Mouse (Mus musculus): ENCODE measurements around the gene Gpr88. TPM values are rescaled to one million over a fixed set of nuclear protein-coding genes. Genes with fewer than 3 reads are reported as not detected.
A peak's percentile ranks its signal among the peaks of the same experiment; 100 is the strongest.

Gene Gpr88
- total and polyA plus RNA-seq, 2 experiments from 2014 or later, result 0.15 TPM; not detected in 1

GRCm38 (mm10) chr3:116256104-116256503, 2.8 kb upstream of the Gpr88 start:
- Histone ChIP-seq H3K4me1 (ENCODE audit: control insufficient read depth, insufficient read depth) (0 out of 2 replicates have a peak, but pooled peaks cover 10% of the 10 kb centered on the region), H3K4me2 (ENCODE audit: low read depth, low read length) (no peak overlapping the region), H3K9me3 (replicated peaks; ENCODE audit: control insufficient read depth, low read length) (no peaks in the 10 kb centered on the region), H3K4me3 (ENCODE audit: low read depth, low read length) (no peak overlapping the region), H3K27ac (ENCODE audit: low read depth) (no peak overlapping the region), H3K27me3 (ENCODE audit: control insufficient read depth, insufficient read depth, low read length) (peaks cover 33% of the 10 kb centered on the region), H3K9ac (replicated peaks; ENCODE audit: low read depth, low read length) (no peak overlapping the region), H3K36me3 (replicated peaks; ENCODE audit: control insufficient read depth, insufficient read depth, low read length) (no peaks in the 10 kb centered on the region)
- no peak for TF ChIP-seq EP300 (IDR thresholded peaks at IDR 0.05; ENCODE audit: low read depth)
- TF ChIP-seq CTCF (IDR thresholded peaks at IDR 0.05; ENCODE audit: low read depth), result no peak
- WGBS, result 48% methylated on average over 5 of the region's 5 CpGs
- no peak for DNase-seq (ENCODE audit: low spot score)
- ATAC-seq (ENCODE audit: insufficient read depth, low read depth), result no peak

GRCm38 (mm10) chr3:116252255-116253040, 855 bp downstream of the Gpr88 start:
- Histone ChIP-seq H3K9ac (replicated peaks; ENCODE audit: low read depth, low read length) (no peak overlapping the region), H3K9me3 (replicated peaks; ENCODE audit: control insufficient read depth, low read length) (no peaks in the 10 kb centered on the region), H3K4me2 (ENCODE audit: low read depth, low read length) (peak overlapping the region; percentile 87), H3K27ac (ENCODE audit: low read depth) (no peak overlapping the region), H3K4me1 (ENCODE audit: control insufficient read depth, insufficient read depth) (0 out of 2 replicates have a peak, but pooled peaks cover 10% of the 10 kb centered on the region), H3K4me3 (ENCODE audit: low read depth, low read length) (peak overlapping the region; percentile 50), H3K36me3 (replicated peaks; ENCODE audit: control insufficient read depth, insufficient read depth, low read length) (no peaks in the 10 kb centered on the region), H3K27me3 (ENCODE audit: control insufficient read depth, insufficient read depth, low read length) (peaks cover 47% of the 10 kb centered on the region)
- no peak for TF ChIP-seq EP300 (IDR thresholded peaks at IDR 0.05; ENCODE audit: low read depth)
- no peak for TF ChIP-seq CTCF (IDR thresholded peaks at IDR 0.05; ENCODE audit: low read depth)
- ATAC-seq (ENCODE audit: insufficient read depth, low read depth) (peak; percentile 52), DNase-seq (ENCODE audit: low spot score) (peak; percentile 8)
- WGBS, result under 1% methylated on average over 48 of the region's 48 CpGs

GRCm38 (mm10) chr3:116251481-116252254, 1.6 kb downstream of the Gpr88 start:
- peak overlapping the region; percentile 50 for H3K4me3 ChIP-seq (ENCODE audit: low read depth, low read length)
- ATAC-seq (ENCODE audit: insufficient read depth, low read depth), result peak; percentile 64

DNA sequence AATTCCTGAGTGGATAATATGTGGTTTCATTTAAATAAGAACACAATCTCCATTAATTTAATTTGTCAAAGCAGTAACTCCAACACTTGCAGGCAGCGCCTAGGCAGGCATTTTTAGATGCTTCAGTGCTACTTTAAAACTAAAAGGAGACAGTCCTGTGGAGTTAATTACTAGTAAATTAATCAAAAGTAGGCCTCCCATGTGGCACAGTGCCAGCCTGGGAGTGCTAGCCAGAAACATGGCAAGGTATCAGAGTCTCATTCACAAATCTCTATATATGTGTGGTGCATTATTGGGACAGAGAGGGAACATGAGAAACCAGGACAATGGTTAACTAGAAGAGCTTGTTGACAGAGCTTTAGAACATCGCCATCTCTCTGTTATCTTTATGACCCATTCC, 4.3 kb downstream of the Gpr88 start:
- WGBS, result 79% methylated on average over 2 of the region's 2 CpGs
- no peaks in the 10 kb centered on the region for H3K36me3 ChIP-seq (replicated peaks; ENCODE audit: control insufficient read depth, insufficient read depth, low read length)
- H3K4me3 ChIP-seq (ENCODE audit: low read depth, low read length), result no peak overlapping the region
- no peak for DNase-seq (ENCODE audit: low spot score)
- no peak overlapping the region for H3K4me2 ChIP-seq (ENCODE audit: low read depth, low read length)
- no peak for ATAC-seq (ENCODE audit: insufficient read depth, low read depth)
- H3K27ac ChIP-seq (ENCODE audit: low read depth), result no peak overlapping the region
- TF ChIP-seq CTCF (IDR thresholded peaks at IDR 0.05; ENCODE audit: low read depth) (no peak), EP300 (IDR thresholded peaks at IDR 0.05; ENCODE audit: low read depth) (no peak)
- no peaks in the 10 kb centered on the region for H3K9me3 ChIP-seq (replicated peaks; ENCODE audit: control insufficient read depth, low read length)
- H3K27me3 ChIP-seq (ENCODE audit: control insufficient read depth, insufficient read depth, low read length), result peaks cover 36% of the 10 kb centered on the region
- no peak overlapping the region for H3K9ac ChIP-seq (replicated peaks; ENCODE audit: low read depth, low read length)
- 0 out of 2 replicates have a peak, but pooled peaks cover 10% of the 10 kb centered on the region for H3K4me1 ChIP-seq (ENCODE audit: control insufficient read depth, insufficient read depth)

More at GRCm38 (mm10) chr3:116251481-116252254, 1.6 kb downstream of the Gpr88 start:
- no peak overlapping the region for H3K27ac ChIP-seq (ENCODE audit: low read depth)
- H3K9ac ChIP-seq (replicated peaks; ENCODE audit: low read depth, low read length), result no peak overlapping the region
- under 1% methylated on average over 78 of the region's 86 CpGs for WGBS
- H3K36me3 ChIP-seq (replicated peaks; ENCODE audit: control insufficient read depth, insufficient read depth, low read length), result no peaks in the 10 kb centered on the region
- H3K9me3 ChIP-seq (replicated peaks; ENCODE audit: control insufficient read depth, low read length), result no peaks in the 10 kb centered on the region
- 0 out of 2 replicates have a peak, but pooled peaks cover 10% of the 10 kb centered on the region for H3K4me1 ChIP-seq (ENCODE audit: control insufficient read depth, insufficient read depth)
- DNase-seq (ENCODE audit: low spot score), result peak; percentile 12
- TF ChIP-seq CTCF (IDR thresholded peaks at IDR 0.05; ENCODE audit: low read depth), result no peak
- TF ChIP-seq EP300 (IDR thresholded peaks at IDR 0.05; ENCODE audit: low read depth), result no peak
- peaks cover 47% of the 10 kb centered on the region for H3K27me3 ChIP-seq (ENCODE audit: control insufficient read depth, insufficient read depth, low read length)
- peak overlapping the region; percentile 87 for H3K4me2 ChIP-seq (ENCODE audit: low read depth, low read length)

GRCm38 (mm10) chr3:116244476-116244875, 8.8 kb downstream of the Gpr88 start:
- WGBS, result 46% methylated on average over 6 of the region's 6 CpGs
- no peak for TF ChIP-seq CTCF (IDR thresholded peaks at IDR 0.05; ENCODE audit: low read depth)
- no peak for TF ChIP-seq EP300 (IDR thresholded peaks at IDR 0.05; ENCODE audit: low read depth)

More at GRCm38 (mm10) chr3:116244476-116244875, 8.8 kb downstream of the Gpr88 start:
- Histone ChIP-seq H3K9ac (replicated peaks; ENCODE audit: low read depth, low read length) (no peak overlapping the region), H3K9me3 (replicated peaks; ENCODE audit: control insufficient read depth, low read length) (no peaks in the 10 kb centered on the region), H3K27me3 (ENCODE audit: control insufficient read depth, insufficient read depth, low read length) (no peaks in the 10 kb centered on the region), H3K4me1 (ENCODE audit: control insufficient read depth, insufficient read depth) (no peaks in the 10 kb centered on the region), H3K4me2 (ENCODE audit: low read depth, low read length) (no peak overlapping the region), H3K27ac (ENCODE audit: low read depth) (no peak overlapping the region), H3K36me3 (replicated peaks; ENCODE audit: control insufficient read depth, insufficient read depth, low read length) (no peaks in the 10 kb centered on the region), H3K4me3 (ENCODE audit: low read depth, low read length) (no peak overlapping the region)
- ATAC-seq (ENCODE audit: insufficient read depth, low read depth) (no peak), DNase-seq (ENCODE audit: low spot score) (no peak)
